Mouse (Mus musculus) heart, postnatal 10 days (tissue): Measurements from ENCODE around the gene Asb13. TPM values are rescaled to one million over a fixed set of nuclear protein-coding genes. Genes with fewer than 3 reads are reported as not detected.

Source experiments
- DNase-seq, 2 experiments: peaks; one replicate each; pipeline ENCODE4 v3.0.0; 2021
- intact Hi-C: fragments of 180-260 bp; cut with DNase I; formaldehyde crosslinking; loops from one replicate; pipeline ENCODE4 v1.15.1; 2025
- total RNA-seq, 2 experiments: library from RNA; stranded (reverse); gene quantifications; 2 replicates each; pipeline ENCODE4 v1.2.3; 2021

Gene Asb13
- total RNA-seq, 2 experiments from 2014 or later, result 6.7 to 8.2 TPM

DNA sequence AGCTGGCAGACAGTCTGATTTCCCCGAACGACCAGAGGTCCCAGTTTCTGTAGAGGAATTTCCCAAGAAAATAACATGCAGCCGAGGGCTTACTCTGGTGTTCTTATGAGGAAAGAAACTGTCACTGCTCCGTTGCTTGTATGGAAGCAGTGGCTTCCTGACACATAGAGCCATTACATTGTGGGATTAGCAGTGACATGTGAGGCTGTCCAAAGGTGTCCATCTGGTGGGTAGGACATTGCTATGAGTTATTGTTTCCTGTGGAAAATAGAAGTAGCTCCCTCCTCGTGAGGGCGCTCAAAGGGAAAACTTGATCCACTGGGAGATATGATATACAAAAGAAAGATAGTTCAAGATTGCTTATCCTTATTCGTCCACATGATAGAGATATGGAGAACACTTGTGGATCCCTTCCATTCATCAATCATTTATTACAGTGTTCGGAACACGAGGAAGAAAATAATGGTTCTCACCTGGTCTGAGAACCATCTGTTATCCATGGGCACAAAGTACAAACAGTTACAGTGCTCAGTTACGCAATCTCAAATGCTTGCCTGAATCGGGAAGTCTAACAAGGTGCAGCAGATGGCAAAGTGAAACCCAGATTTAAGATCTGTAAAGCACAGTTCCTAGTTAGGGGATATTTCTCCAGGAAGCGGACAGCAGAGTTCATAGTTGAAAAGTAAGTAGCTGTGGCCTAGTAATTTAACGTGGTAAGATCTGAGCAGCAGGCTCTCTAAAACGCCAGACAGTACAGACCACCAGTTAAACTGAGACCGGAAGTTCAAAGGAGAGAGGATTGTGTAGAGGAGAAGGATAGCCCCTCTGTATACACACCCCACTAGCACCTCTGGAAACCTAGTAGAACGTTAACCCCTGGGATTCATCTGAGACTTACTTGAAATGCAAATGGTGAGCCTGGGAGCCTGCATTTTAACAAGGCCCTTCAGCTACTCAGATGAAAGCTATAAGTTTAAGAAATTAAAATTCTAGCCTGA is 25.6 kb downstream of the Asb13 start:
- no peak for DNase-seq
- intact Hi-C loops, result no loop called here

DNA sequence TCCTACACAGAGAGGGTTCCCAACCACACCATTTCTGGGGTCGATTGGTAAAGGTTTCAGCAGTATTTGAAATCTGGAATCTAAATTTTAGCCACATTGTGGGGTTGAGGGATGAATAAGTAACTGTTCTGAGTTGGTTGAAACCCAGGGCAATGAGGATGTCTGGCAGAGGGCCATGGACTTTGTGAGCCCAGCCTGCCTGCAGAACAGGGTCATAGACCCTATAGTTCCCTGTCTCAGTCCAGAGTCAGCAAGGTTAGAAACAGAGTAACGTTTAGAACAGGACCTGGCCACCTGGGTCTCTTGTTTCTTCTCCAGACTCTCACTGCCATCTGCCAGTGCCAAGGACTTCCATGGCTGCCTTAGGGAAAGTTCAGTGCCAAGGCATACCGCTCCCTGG is 30.4 kb downstream of the Asb13 start:
- DNase-seq, result no peak
- intact Hi-C loops, result no loop called here

DNA sequence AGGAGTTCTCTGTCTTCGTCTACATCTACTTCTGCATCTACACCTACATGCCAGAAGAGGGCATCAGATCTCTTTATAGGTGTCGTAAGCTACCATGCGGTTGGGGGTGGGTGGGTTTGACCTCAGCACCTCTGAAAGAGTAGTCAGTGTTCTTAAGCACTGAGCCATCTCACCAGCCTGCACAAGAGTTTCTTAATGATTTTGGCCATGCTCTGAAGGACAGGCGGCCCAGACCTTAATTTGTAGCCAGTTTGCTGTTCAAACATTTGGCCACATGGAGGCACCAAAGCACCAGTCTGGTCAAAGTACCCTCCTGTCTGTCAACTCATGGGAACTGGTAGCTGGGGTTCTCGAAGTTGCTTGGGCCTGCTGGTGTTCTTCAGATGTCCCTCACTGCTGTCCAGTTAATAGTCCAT is 31.5 kb downstream of the Asb13 start:
- DNase-seq, result peak; percentile 80 to 89
- intact Hi-C loops, result loop anchor here (1.0 to 5.0 kb wide), 3 partner anchors 232 to 617 kb away; no protein-coding TSS in a partner anchor

DNA sequence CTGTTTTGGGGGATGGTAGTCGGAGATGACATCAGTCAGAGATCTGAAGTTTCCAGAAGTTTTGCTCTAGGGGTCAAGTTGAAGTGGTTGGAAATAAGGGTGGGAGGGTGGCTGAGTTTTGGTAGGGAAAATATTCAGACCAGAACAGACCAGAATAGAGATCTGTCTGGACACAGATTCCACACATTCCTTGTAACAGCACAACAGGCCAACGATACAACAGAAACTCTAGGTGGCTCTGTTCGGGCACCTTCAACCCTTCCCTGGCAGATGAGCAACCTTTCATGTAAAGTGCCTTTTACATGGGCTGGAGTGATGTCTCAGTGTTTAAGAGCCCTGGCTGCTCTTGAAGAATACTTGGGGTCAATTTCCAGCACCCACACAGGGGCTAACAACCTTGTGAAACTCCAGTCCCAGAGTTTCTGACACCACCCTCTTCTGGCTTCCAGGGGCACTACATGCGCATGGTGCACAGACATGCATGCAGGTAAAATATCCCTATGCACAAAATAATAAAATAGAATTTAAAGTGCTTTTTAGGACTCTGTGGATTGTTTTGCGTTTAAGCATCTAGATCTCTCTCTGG is 33.5 kb downstream of the Asb13 start:
- intact Hi-C loops, result loop anchor here (5.0 kb wide), 1 partner anchor 615 kb away; no protein-coding TSS in a partner anchor
- DNase-seq, result no peak

DNA sequence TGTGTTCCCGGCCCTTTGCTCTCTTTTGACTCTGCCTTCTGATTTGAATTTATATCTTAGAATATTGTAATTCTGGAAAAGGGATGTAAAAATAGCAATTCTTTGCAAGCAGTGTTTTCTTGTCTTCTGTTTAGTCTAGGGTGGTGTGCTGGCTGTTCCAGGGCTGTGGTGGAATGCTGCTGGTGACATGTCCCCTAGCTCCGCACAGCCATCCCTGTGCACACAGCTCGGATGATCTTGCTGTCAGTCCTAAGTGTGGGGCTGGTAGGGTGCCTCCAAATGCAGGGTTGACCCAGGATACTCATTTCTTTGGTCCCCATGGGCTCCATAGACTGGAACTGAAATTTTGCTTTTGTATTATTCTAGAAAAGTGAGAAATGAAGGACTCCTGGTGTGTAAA is 34.2 kb downstream of the Asb13 start:
- DNase-seq, result no peak
- intact Hi-C loops, result loop anchor here (5.0 kb wide), 1 partner anchor 614 kb away; no protein-coding TSS in a partner anchor

DNA sequence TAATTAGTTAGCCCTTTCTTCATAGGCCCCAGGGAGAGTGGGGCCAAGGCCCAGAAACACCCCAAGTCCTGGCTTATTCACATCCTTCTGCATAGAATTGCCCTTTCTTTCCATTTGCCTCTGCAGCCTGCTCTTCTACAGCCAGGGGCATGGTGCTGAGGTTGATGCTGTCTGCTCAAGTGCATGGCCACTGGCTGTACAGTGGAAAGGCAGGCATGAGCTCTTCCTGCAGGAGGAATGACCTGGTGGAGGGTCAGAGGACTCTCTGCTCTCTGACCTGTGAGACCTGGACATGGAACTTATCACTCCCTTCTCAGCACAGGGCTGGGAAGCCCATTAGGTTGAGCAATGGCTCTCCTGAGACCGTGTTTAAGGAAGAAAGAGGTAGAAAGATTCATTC is 35.8 kb downstream of the Asb13 start:
- DNase-seq, result no peak
- intact Hi-C loops, result loop anchor here (5.0 kb wide), 1 partner anchor 613 kb away; no protein-coding TSS in a partner anchor

DNA sequence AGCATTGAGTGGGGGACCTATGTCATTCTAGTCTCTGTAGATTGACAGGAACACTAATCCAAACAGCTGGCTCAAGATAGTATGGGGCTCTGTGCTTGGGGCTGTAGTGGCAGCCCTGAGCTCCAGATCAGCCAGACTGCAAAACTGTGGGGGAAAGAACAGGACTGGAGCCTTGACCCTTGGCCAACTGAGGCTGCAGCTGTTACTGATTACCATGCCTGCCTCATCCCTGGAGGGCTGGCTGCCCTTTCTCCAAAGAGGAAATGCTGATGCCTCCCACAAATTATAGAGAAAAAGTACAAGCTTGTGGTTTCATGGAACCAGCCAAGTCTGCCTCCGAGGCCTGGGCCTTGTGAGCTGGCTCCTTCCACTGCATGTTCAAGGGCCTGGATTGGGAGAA is 36.2 kb downstream of the Asb13 start:
- DNase-seq, result peak; percentile 38 to 46
- intact Hi-C loops, result no loop called here

DNA sequence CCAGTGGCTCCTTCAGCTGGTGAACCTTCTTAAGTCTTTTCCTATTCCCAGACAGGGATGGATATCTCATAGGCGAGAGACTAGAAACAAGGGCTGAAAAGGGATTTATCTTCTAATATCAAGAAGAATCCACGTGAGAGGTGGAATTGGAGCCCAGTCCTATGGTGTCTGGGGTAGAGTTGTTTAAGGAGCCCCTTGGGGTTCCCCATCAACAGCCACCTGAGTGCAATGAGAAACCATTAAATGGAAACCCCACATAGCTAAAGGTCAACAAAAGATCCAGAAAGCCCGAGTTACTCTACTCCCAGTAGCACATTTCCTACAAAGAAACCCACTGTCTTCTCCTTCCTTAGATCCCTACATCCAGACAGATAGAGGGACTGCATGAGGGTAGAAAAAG is 39.3 kb downstream of the Asb13 start:
- DNase-seq, result no peak
- intact Hi-C loops, result no loop called here

DNA sequence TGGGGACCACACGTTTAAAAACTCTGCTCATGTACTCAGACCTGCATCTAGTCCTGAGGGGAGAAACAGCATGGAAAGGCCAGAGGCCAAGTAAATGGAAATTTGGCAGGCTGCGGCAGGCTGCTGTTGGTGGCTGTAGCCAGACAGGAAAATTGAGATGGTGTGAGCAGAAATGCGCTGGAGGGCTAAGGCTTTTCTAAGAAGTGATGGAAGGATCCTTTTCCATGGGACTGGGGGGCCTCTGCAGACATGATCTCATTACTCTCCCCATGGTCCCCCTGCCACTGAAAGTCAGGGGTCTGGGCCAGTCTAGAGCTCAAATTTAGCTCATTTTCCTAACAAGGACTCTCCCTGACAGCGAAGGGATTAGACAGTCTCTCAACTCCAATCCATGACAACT is 39.8 kb downstream of the Asb13 start:
- DNase-seq, result peak; percentile 26 to 31
- intact Hi-C loops, result no loop called here

DNA sequence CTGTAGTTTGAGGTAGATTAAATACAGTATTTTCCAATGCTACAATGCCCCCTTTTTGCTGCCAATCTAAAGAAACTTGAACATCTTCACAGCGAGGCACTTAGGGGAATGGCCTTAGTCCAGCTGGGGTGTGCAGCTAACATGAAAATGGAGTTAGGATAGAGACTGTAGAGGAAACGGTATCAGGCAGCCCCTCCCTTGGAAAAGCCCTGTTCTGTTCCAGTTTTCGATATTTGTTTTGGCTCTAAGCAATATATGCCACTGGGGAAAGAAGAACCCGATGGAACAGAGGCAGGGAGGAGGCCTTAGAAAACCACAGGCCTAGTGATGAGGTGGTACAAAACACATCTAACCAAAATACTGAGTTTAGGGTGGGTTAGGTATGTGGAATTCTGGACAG is 42.0 kb downstream of the Asb13 start:
- intact Hi-C loops, result no loop called here
- no peak for DNase-seq

DNA sequence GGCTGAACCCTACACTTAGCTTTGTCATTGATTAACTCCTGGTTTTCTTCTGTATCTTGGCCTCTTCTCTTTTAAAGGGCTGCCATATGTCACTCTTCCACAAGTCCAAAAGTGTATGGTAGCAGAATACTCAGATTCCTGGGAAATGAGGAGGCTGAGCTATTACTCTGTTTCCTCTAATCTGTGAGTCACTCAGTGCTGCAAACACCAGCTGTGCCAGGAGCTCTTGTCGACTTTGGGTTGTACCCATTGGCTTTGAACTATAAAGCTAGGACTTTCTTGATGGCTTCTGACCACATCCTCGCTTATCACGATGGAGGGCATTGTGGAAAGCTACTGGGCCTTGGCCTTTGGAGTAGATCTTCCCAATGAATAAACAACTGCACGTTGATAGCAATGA is 45.3 kb downstream of the Asb13 start:
- DNase-seq, result no peak
- intact Hi-C loops, result no loop called here

DNA sequence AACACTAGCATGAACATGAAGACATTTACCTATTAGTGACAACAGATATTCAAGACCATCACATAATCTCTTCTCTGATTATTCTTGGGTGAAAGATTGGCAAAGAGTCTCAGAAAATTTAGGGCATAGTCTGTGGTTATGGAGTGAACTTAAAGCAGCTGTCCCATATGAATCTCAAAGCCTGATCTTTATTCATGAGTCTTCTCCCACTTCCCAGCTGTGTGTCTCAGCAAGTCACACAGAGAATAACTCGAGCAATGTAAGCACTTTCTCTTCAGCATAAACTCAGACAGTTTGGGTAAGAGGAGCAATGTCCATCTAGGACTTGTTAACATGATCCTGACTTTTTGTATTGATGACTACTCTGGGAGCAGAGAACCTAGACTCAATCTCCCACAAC is 52.5 kb downstream of the Asb13 start:
- intact Hi-C loops, result no loop called here
- no peak for DNase-seq

DNA sequence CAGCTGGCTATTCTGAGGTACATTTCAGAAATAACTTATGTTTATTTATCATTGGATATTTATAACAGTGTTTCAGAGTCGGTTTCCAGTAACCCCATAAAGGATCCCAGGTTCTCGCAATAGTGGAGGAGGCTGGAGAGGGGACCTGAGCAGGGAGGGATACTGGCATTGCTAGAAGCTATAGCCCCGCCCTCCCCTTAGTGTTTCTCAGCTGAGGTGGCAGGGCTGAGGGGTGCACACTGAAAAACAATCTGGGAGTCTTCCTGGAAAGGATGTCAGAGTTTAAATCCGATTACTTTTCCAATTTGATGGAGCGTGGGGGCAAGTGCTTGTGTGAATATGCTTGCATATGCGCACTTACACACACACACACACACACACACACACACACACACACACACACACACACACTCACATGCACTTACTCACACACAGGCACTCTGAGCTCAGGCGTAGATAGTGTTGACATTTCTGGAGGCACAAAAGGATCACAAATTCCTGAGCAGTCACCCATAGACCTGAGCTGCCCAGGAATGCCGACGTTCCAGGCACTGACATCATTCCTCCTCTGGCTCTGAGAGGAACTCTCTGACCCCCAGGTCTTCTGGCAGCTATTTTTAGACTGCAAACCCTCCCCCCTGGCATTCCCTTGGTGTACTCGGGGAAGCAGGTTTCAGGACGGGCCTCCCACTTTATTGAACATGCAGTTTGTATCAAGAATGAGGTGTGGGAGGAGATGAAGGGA is 60.9 kb downstream of the Asb13 start:
- peak; percentile 77 to 79 for DNase-seq
- intact Hi-C loops, result no loop called here

DNA sequence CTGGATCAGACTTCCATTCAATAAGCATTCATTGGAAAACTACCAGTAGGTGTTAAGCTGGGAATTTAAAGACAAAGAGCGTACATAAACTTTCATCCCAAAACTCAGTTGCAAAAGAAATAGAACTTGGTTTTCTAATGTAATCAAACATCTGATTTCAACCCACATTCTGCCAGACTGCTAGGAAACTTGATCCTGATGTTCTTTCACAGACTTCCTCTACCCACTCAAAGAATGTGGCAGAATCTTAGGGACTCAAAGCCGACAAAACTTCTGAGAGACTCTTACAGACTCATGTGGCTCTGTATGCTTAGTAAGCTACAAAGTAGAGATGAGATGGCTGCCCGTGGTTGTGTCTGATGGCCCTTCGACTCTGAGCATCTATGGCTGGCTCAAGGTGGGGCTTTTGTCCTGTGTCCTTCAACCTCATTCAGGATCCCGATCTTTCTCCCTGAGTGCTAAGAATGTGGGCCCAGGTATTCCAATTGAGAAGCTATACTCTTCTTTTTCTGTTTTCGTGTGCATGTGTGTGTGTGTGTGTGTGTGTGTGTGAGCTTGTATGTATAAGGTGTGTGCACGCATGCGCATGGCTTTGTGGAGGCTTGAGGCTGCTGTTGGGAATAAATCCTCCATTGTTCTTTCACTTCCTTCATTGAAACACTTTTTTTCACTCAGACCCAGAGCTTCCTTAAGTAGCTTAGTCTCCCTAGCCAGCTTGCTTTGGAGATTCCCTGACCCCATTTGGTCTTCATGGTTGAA is 63.3 kb downstream of the Asb13 start:
- DNase-seq, result no peak
- intact Hi-C loops, result no loop called here

DNA sequence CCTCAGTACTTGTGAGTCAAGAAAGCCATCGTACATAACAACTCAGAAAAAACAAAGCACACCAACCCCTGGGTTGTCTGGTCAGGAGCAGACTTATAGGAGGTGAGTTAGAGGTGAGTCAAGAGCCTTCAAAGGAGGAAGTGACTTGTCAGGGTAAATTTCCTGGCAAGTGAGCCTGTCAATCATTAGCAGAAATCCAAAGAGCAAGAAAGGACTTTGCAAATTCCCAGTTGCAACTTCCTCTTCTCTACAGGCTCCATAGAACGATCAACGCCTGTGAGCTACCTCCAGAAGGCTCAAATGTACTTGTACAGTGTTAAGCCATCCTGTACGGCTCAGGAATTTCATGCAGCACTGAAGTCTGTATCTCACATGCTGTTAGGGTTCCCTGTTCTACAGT is 66.9 kb downstream of the Asb13 start:
- intact Hi-C loops, result no loop called here

More for the DNA sequence above, 66.9 kb downstream of the Asb13 start:
- no peak for DNase-seq

Other genes with a start within 250 kb of the Asb13 start
- gene Gdi2, start 96.0 kb upstream of the Asb13 start, total RNA-seq, result 100 to 1,000 TPM; 298 to 299 TPM
- gene Fam208b, start 22.9 kb upstream of the Asb13 start, total RNA-seq, result 10 to 100 TPM; 16.4 to 17.9 TPM
- gene Calml3, start 170.3 kb downstream of the Asb13 start, total RNA-seq, result not detected
- gene Calm4, start 203.7 kb downstream of the Asb13 start, total RNA-seq, result not detected
- not detected for gene Calm5, start 220.1 kb downstream of the Asb13 start, total RNA-seq